Mouse (Mus musculus): ENCODE results near the gene Txnrd1.

The Txnrd1 gene

GRCm38 (mm10) chr10:82913772-82914171 lies 80.0 kb downstream of the Txnrd1 start:
- no peak for DNase-seq (ENCODE audit: low spot score in 2 of 2)

DNA sequence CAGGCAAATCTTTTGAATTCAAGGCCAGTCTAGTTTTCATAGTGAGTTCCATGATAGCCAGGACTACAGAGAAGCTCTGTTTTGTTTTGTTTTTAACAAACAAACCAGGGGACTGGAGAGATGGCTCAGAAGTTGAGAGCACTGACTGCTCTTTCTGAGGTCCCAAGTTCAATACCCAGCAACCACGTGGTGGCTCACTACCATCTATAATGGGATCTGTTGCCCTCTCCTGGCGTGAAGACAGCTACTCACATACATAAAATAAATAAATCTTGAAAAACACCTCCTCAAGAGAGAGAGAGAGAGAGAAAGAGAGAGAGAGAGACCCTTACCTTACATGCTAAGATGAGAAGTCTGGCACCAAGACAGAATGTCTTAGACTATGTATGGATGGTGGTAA lies 84.9 kb downstream of the Txnrd1 start:
- no peak for DNase-seq (ENCODE audit: low spot score in 2 of 2)

DNA sequence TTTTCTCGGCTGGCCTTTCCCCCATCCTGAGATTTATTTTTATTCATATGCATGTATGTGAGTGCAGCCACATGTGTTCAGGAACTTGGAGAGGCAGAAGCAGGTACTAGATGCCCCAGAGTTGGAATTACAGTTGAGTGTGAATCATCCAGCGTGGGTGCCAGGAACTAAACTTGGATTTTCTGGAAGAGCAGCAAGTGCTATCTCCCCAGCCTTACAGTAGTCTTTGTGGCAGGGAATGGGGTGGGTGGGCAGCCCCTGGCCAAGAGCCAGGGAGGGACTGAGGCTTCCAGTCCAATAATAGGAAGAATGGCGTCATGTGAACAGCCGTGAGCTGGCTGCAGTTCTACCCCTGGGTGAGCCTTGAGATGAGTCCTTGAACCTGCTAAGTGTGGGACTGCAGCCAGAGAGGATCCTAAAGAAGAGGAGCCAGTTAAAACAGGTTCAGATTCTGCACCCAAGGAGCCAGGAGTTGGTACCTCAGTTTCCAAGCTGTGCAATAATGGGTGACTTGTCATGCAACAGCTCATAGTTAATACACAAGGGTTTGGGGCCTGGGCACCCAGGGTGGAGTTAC lies 85.7 kb downstream of the Txnrd1 start:
- no peak for DNase-seq (ENCODE audit: low spot score in 2 of 2)

GRCm38 (mm10) chr10:82923547-82923946 lies 89.8 kb downstream of the Txnrd1 start:
- no peak for DNase-seq (ENCODE audit: low spot score in 2 of 2)

GRCm38 (mm10) chr10:82924750-82925149 lies 91.0 kb downstream of the Txnrd1 start:
- DNase-seq (ENCODE audit: low spot score in 2 of 2), result no peak

GRCm38 (mm10) chr10:82925624-82926023 lies 91.9 kb downstream of the Txnrd1 start:
- no peak for DNase-seq (ENCODE audit: low spot score in 2 of 2)

GRCm38 (mm10) chr10:82935018-82935633 lies 101.4 kb downstream of the Txnrd1 start:
- DNase-seq (ENCODE audit: low spot score in 2 of 2), result no peak

- DNase-seq (ENCODE audit: low spot score in 2 of 2), result no peak
Measured at GRCm38 (mm10) chr10:82935774-82936173, 102.0 kb downstream of the Txnrd1 start.

All from urinary bladder, postnatal 36 days (tissue).